ENCODE assay signal across 16 mouse cellular contexts in genomic region chr3:136741659-136742058, GRCm38 (mm10).
DNase-seq lines count a peak whose midpoint lies in the region; ATAC-seq and TF ChIP-seq lines count a peak whose summit lies in the region.
"Had no signal": no experiment of that assay in that cellular context is flagged by ENCODE, and none has a peak within 500 bp of the region (broad histone marks: within the 10 kb centered on the region; RNA-seq: fewer than 3 reads in every experiment).

No protein-coding gene starts in this region.

- H3K27me3 ChIP-seq in heart, embryonic 11.5 days (ENCODE audit: control insufficient read depth, insufficient read depth, low read length) = no peaks in the 10 kb centered on the region
- H3K27me3 ChIP-seq in kidney, embryonic 16.5 days (ENCODE audit: insufficient read depth, low read length) = no peaks in the 10 kb centered on the region
- no peaks in the 10 kb centered on the region for H3K27me3 ChIP-seq in spleen, adult 2 months (ENCODE audit: control insufficient read depth, insufficient read depth, low read length)
- H3K27me3 ChIP-seq: embryonic facial prominence, embryonic 13.5 days had no signal

- H3K9me3 ChIP-seq in heart, embryonic 11.5 days (replicated peaks; ENCODE audit: control insufficient read depth, low read length) = no peaks in the 10 kb centered on the region
- no peaks in the 10 kb centered on the region for H3K9me3 ChIP-seq in kidney, embryonic 16.5 days (ENCODE audit: low read length)
- H3K9me3 ChIP-seq: embryonic facial prominence, embryonic 13.5 days had no signal

- peak; percentile 52; the same call in 1 of the 2 replicates for ATAC-seq in heart, embryonic 11.5 days (replicated peaks; ENCODE audit: insufficient number of reproducible peaks, low FRiP score, low TSS enrichment)
- ATAC-seq in kidney, embryonic 16.5 days (ENCODE audit: low FRiP score, low TSS enrichment) = 0 out of 2 replicates have a peak, but pooled peaks have one; percentile 4
- ATAC-seq: intestine, embryonic 16.5 days had no signal

- DNase-seq in heart, adult 9 months (ENCODE audit: low spot score in 2 of 2) = no peak
- DNase-seq in kidney, postnatal 10 days = no peak
- no peak for DNase-seq in spleen, adult 2 months (ENCODE audit: low read depth in 1 of 2, low spot score in 2 of 2)
- no peak for DNase-seq in spleen, postnatal 36 days (ENCODE audit: low spot score in 2 of 2)
- DNase-seq in cerebellum, adult 9-10 months = no peak
- no peak for DNase-seq in MN1 (ENCODE audit: low spot score)
- DNase-seq: B cell, adult 2 months; cerebellum, adult 11-12 months; kidney, postnatal 14 days; layer of hippocampus, adult 9-11 months; thymus, postnatal 14 days had no signal

- peaks cover 23% of the 10 kb centered on the region for H3K4me1 ChIP-seq in heart, embryonic 11.5 days (ENCODE audit: control insufficient read depth, insufficient read depth, low read length)
- no peaks in the 10 kb centered on the region for H3K4me1 ChIP-seq in kidney, embryonic 16.5 days (ENCODE audit: insufficient read depth, low read length)
- H3K4me1 ChIP-seq in spleen, adult 2 months (ENCODE audit: control insufficient read depth, insufficient read depth, insufficient read length) = peaks cover 19% of the 10 kb centered on the region; the same call in 1 of the 2 replicates

- TF ChIP-seq CTCF in spleen, adult 2 months (IDR thresholded peaks at IDR 0.05; ENCODE audit: extremely low read depth, insufficient read depth, insufficient read length, insufficient replicate concordance) = no peak

- H3K36me3 ChIP-seq in heart, embryonic 11.5 days (ENCODE audit: control insufficient read depth, insufficient read depth, low read length) = no peaks in the 10 kb centered on the region
- H3K36me3 ChIP-seq in kidney, embryonic 16.5 days (ENCODE audit: insufficient read depth, low read length) = no peaks in the 10 kb centered on the region
- no peaks in the 10 kb centered on the region for H3K36me3 ChIP-seq in spleen, adult 2 months (ENCODE audit: control insufficient read depth, insufficient read depth, low read length)
- H3K36me3 ChIP-seq: embryonic facial prominence, embryonic 13.5 days had no signal

- no peak overlapping the region for H3K9ac ChIP-seq in heart, embryonic 11.5 days (ENCODE audit: low read depth, low read length)
- H3K9ac ChIP-seq in kidney, embryonic 16.5 days (replicated peaks; ENCODE audit: low read length) = no peak overlapping the region
- H3K9ac ChIP-seq: embryonic facial prominence, embryonic 13.5 days had no signal

- no peak for TF ChIP-seq POLR2A in spleen, adult 2 months (IDR thresholded peaks at IDR 0.05; ENCODE audit: low read depth, low read length)

- H3K4me3 ChIP-seq in heart, embryonic 11.5 days (ENCODE audit: low read depth, low read length) = no peak overlapping the region
- no peak overlapping the region for H3K4me3 ChIP-seq in kidney, embryonic 16.5 days (ENCODE audit: low read length)
- H3K4me3 ChIP-seq in spleen, adult 2 months (ENCODE audit: extremely low read depth, insufficient read depth, insufficient read length) = no peak overlapping the region
- H3K4me3 ChIP-seq: embryonic facial prominence, embryonic 13.5 days had no signal

- H3K27ac ChIP-seq in heart, embryonic 11.5 days (ENCODE audit: low read depth, low read length) = peak overlapping the region; percentile 22; the same call in 1 of the 2 replicates
- no peak overlapping the region for H3K27ac ChIP-seq in kidney, embryonic 16.5 days (ENCODE audit: low read length)
- H3K27ac ChIP-seq in spleen, adult 2 months (ENCODE audit: insufficient read depth, low read length) = peak overlapping the region; percentile 32; the same call in 1 of the 2 replicates
- H3K27ac ChIP-seq: embryonic facial prominence, embryonic 13.5 days had no signal

- H3K4me2 ChIP-seq in heart, embryonic 11.5 days = peak overlapping the region; percentile 37
- no peak overlapping the region for H3K4me2 ChIP-seq in kidney, embryonic 16.5 days (replicated peaks; ENCODE audit: low read depth, low read length)
- H3K4me2 ChIP-seq: embryonic facial prominence, embryonic 13.5 days; liver, embryonic 11.5 days had no signal

- WGBS in heart, embryonic 11.5 days (ENCODE audit: insufficient replicate concordance) = 38% methylated on average over 5 of the region's 5 CpGs
- WGBS in kidney, embryonic 16.5 days = 78% methylated on average over 5 of the region's 5 CpGs
- WGBS in spleen, adult 2 months = 85% methylated on average over 5 of the region's 5 CpGs
